Mouse (Mus musculus) lung, postnatal 0 days (tissue): ENCODE data around the gene Pdxp.

Experiments
- CTCF ChIP-seq: IDR thresholded peaks from 2 replicates; pipeline ENCODE4 v1.5.1; 2016; ENCODE audit warnings: antibody characterized with exemption, mild to moderate bottlenecking
- EP300 ChIP-seq: IDR thresholded peaks from 2 replicates; pipeline ENCODE4 v1.6.1; 2016; ENCODE audit warnings: antibody characterized with exemption, mild to moderate bottlenecking, control low read depth

- TF ChIP-seq CTCF = peak; percentile 35
- TF ChIP-seq EP300 = peak; percentile 65
Measured at GRCm38 (mm10) chr15:78876991-78877809, 36.5 kb upstream of the Pdxp start, which contains the start of gene Gga1.
